Mouse (Mus musculus) C2C12 (cell line): ENCODE measurements at regions not wholly inside any gene's neighbourhood (a gene's known extent, or its start where the extent isn't known, plus 50 kb on each side); places are given as distances from the start of the nearest gene placed in this dataset.

Experiments used
- H3K27me3 ChIP-seq: one replicate; pipeline ENCODE4 v1.6.1; 2011; ENCODE audit not compliant: control insufficient read depth, insufficient read depth, insufficient read length
- H3K36me3 ChIP-seq: one replicate; pipeline ENCODE4 v1.6.1; 2011; ENCODE audit not compliant: control insufficient read depth, insufficient read depth
- H3K4me3 ChIP-seq: one replicate; pipeline ENCODE4 v1.5.1; 2011; ENCODE audit warnings: mild to moderate bottlenecking, control low read depth; ENCODE audit not compliant: poor library complexity, insufficient read depth, severe bottlenecking
- H3K79me2 ChIP-seq: one replicate; pipeline ENCODE4 v1.6.1; 2011; ENCODE audit not compliant: control insufficient read depth, insufficient read depth
- H3K79me3 ChIP-seq: one replicate; pipeline ENCODE4 v1.6.1; 2011; ENCODE audit warnings: low read depth, control low read depth
- H3ac ChIP-seq: one replicate; pipeline ENCODE3; 2011; ENCODE audit warnings: low read depth; ENCODE audit not compliant: control insufficient read depth, insufficient read length
- CEBPB ChIP-seq: IDR thresholded peaks from one replicate; pipeline ENCODE4 v1.6.1; 2011; ENCODE audit warnings: low read depth, mild to moderate bottlenecking, control low read depth, moderate library complexity
- CTCF ChIP-seq: IDR thresholded peaks from one replicate; pipeline ENCODE4 v1.5.1; 2011; ENCODE audit not compliant: control insufficient read depth, insufficient read depth, insufficient read length
- FOSL1 ChIP-seq: IDR thresholded peaks from one replicate; pipeline ENCODE4 v1.8.0; 2011; ENCODE audit warnings: mild to moderate bottlenecking, low read length; ENCODE audit not compliant: poor library complexity, insufficient read depth, severe bottlenecking
- MAX ChIP-seq: IDR thresholded peaks from one replicate; pipeline ENCODE4 v1.6.1; 2011; ENCODE audit warnings: mild to moderate bottlenecking, control low read depth
- MYOD1 ChIP-seq: IDR thresholded peaks from one replicate; pipeline ENCODE4 v1.6.1; 2011; ENCODE audit warnings: low read depth; ENCODE audit not compliant: control insufficient read depth, insufficient read length
- MYOG ChIP-seq: IDR thresholded peaks from one replicate; pipeline ENCODE4 v1.6.1; 2011; ENCODE audit not compliant: control insufficient read depth, insufficient read length; ENCODE audit errors: extremely low read depth
- USF1 ChIP-seq: IDR thresholded peaks from one replicate; pipeline ENCODE4 v1.6.1; 2011; ENCODE audit warnings: low read depth, mild to moderate bottlenecking, control low read depth, moderate library complexity

DNA sequence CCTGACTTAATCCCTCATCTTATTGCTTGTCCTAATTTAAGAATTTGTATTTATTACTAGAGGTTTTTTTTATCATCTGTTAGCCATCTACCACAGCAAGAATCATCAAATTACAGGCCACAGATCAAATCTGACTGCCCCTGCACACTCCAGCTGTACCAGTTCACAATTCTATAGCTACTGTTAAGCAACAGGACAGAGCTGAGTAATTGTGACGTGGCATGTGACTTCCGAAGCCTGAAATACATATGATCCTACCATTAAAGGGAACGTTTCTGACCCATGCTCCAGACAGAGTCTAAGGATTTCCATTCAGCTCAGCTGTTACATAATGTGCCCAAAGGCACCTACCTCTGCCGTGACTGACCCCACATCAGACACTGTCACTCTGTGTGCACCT is 74.0 kb upstream of the Mboat1 start:
- Histone ChIP-seq H3K27me3 (no peaks in the 10 kb centered on the region), H3ac (no peak overlapping the region), H3K79me2 (no peaks in the 10 kb centered on the region), H3K79me3 (no peaks in the 10 kb centered on the region), H3K4me3 (no peak overlapping the region), H3K36me3 (no peaks in the 10 kb centered on the region)
- TF ChIP-seq MAX (no peak), MYOG (no peak), MYOD1 (peak; percentile 56), CTCF (no peak), CEBPB (peak; percentile 85), USF1 (peak; percentile 60), FOSL1 (peak; percentile 3)

GRCm38 (mm10) chr13:30055141-30055645 is 69.3 kb upstream of the E2f3 start:
- no peaks in the 10 kb centered on the region for H3K27me3 ChIP-seq
- H3K4me3 ChIP-seq = no peak overlapping the region

GRCm38 (mm10) chr13:30051891-30052550 is 66.2 kb upstream of the E2f3 start:
- H3K27me3 ChIP-seq = no peaks in the 10 kb centered on the region
- no peaks in the 10 kb centered on the region for H3K36me3 ChIP-seq
- no peak for TF ChIP-seq MAX
- no peak for TF ChIP-seq FOSL1
- H3K79me3 ChIP-seq = no peaks in the 10 kb centered on the region
- no peaks in the 10 kb centered on the region for H3K79me2 ChIP-seq
- H3K4me3 ChIP-seq = no peak overlapping the region
- no peak overlapping the region for H3ac ChIP-seq

More at GRCm38 (mm10) chr13:30055141-30055645, 69.3 kb upstream of the E2f3 start:
- Histone ChIP-seq H3K79me2 (no peaks in the 10 kb centered on the region), H3K79me3 (no peaks in the 10 kb centered on the region), H3K36me3 (no peaks in the 10 kb centered on the region), H3ac (no peak overlapping the region)
- TF ChIP-seq CTCF = no peak
- no peak for TF ChIP-seq CEBPB
- no peak for TF ChIP-seq MAX
- no peak for TF ChIP-seq USF1
- no peak for TF ChIP-seq MYOG
- TF ChIP-seq MYOD1 = no peak
- TF ChIP-seq FOSL1 = no peak

- no peaks in the 10 kb centered on the region for H3K27me3 ChIP-seq
- TF ChIP-seq FOSL1 = no peak
- TF ChIP-seq CTCF = no peak
- TF ChIP-seq USF1 = no peak
- no peak for TF ChIP-seq MAX
- TF ChIP-seq MYOD1 = no peak
- TF ChIP-seq MYOG = no peak
- TF ChIP-seq CEBPB = no peak
- no peaks in the 10 kb centered on the region for H3K36me3 ChIP-seq
- no peak overlapping the region for H3K4me3 ChIP-seq
- H3ac ChIP-seq = no peak overlapping the region
- H3K79me3 ChIP-seq = no peaks in the 10 kb centered on the region
- H3K79me2 ChIP-seq = no peaks in the 10 kb centered on the region
Measured at GRCm38 (mm10) chr13:30050745-30051508, 65.1 kb upstream of the E2f3 start.

DNA sequence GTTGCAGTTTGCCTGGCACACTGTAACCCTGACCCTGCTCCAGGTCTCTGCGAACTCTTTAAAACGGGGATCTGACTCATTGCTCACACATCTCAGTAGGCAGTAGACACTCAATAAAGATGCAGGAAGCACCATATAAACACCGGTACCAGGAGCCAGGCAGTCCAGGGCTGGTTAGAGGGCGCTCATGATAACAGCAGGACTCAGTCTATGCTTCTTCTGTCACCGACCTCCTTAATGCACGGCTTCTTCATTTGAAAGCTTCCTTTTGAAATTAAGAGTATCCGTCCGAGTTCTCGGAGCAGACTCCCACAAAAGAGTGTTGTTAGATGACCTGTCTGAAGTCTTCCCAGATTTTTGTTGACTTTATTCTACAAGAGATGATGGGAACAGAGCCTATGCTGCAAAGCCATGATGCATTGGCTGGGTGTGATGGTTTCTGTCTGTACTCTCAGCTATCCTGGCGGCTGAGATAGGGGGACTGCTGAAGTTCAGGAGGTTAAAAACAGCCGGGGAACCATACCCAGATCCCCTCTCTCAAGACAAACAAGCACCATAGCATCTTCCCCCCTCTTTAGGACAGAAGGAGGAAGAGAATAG is 62.5 kb upstream of the E2f3 start:
- H3K36me3 ChIP-seq = no peaks in the 10 kb centered on the region
- no peak overlapping the region for H3ac ChIP-seq
- TF ChIP-seq MYOD1 = no peak
- no peak for TF ChIP-seq USF1
- TF ChIP-seq CEBPB = no peak
- no peak for TF ChIP-seq MAX
- no peak for TF ChIP-seq FOSL1
- no peak for TF ChIP-seq CTCF
- TF ChIP-seq MYOG = no peak
- no peaks in the 10 kb centered on the region for H3K27me3 ChIP-seq
- no peaks in the 10 kb centered on the region for H3K79me3 ChIP-seq
- no peak overlapping the region for H3K4me3 ChIP-seq
- no peaks in the 10 kb centered on the region for H3K79me2 ChIP-seq
